9 mouse cellular contexts compared by ENCODE assay signal in the genomic region with DNA sequence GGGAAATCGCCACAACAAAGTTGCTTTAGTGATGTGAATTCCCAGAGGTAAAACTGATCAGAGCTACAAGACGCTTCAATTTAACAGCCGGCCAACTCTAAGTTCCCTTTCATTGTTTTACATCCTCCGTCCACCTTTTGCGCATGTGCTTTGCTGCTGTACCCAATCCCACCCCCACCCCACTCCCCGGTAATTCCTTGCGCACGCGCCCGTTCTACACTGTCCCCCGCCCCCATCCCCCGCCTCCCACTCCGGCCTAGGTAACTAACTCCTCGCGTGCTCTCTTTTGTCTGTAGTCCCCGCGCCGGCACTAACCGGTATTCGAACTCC. TPM values are rescaled to one million over a fixed set of nuclear protein-coding genes. Genes with fewer than 3 reads are reported as not detected.
DNase-seq lines count a peak whose midpoint lies in the region; ATAC-seq and TF ChIP-seq lines count a peak whose summit lies in the region.
"Had no signal": no experiment of that assay in that cellular context is flagged by ENCODE, and none has a peak within 500 bp of the region (broad histone marks: within the 10 kb centered on the region; RNA-seq: fewer than 3 reads in every experiment).

No protein-coding gene starts in this region.

- H3K4me1 ChIP-seq in lung, postnatal 0 days (ENCODE audit: insufficient read depth, low read depth, low read length) = peaks cover 15% of the 10 kb centered on the region; the same call in 1 of the 2 replicates
- H3K4me1 ChIP-seq in forebrain, embryonic 10.5 days = peaks cover 52% of the 10 kb centered on the region
- peaks cover 31% of the 10 kb centered on the region for H3K4me1 ChIP-seq in liver, embryonic 11.5 days (replicated peaks; ENCODE audit: control insufficient read depth, insufficient read depth, low read length)
- peaks cover 32% of the 10 kb centered on the region; the same call in 1 of the 2 replicates for H3K4me1 ChIP-seq in stomach, embryonic 14.5 days (ENCODE audit: control insufficient read depth, insufficient read depth, low read length)

- no peak for DNase-seq in lung, postnatal 0 days (ENCODE audit: low spot score)
- no peak for DNase-seq in lung, adult 18-20 months
- DNase-seq in forebrain, embryonic 10.5 days (ENCODE audit: extremely low spot score, low spot score) = no peak
- no peak for DNase-seq in liver, embryonic 11.5 days (ENCODE audit: low spot score)
- DNase-seq in spleen, adult 18-20 months = no peak
- no peak for DNase-seq in layer of hippocampus, adult 8-10 months (ENCODE audit: low spot score in 2 of 2)
- no peak for DNase-seq in retina, embryonic 14.5 days (ENCODE audit: low spot score)

- H3K4me3 ChIP-seq in lung, postnatal 0 days (ENCODE audit: low read depth, low read length) = peak overlapping the region; percentile 71
- peak overlapping the region; percentile 71 for H3K4me3 ChIP-seq in forebrain, embryonic 10.5 days
- H3K4me3 ChIP-seq in liver, embryonic 11.5 days (ENCODE audit: low read depth, low read length) = peak overlapping the region; percentile 63
- peak overlapping the region; percentile 53 for H3K4me3 ChIP-seq in stomach, embryonic 14.5 days (ENCODE audit: low read depth, low read length)

- 1% methylated on average over 20 of the region's 20 CpGs for WGBS in lung, postnatal 0 days
- WGBS in forebrain, embryonic 10.5 days = under 1% methylated on average over 20 of the region's 20 CpGs
- WGBS in liver, embryonic 11.5 days = under 1% methylated on average over 20 of the region's 20 CpGs
- under 1% methylated on average over 20 of the region's 20 CpGs for WGBS in stomach, embryonic 14.5 days

- no peaks in the 10 kb centered on the region for H3K36me3 ChIP-seq in lung, postnatal 0 days (ENCODE audit: insufficient read depth, low read length)
- peaks cover 40% of the 10 kb centered on the region for H3K36me3 ChIP-seq in forebrain, embryonic 10.5 days (replicated peaks)
- H3K36me3 ChIP-seq in liver, embryonic 11.5 days (ENCODE audit: control insufficient read depth, insufficient read depth, low read length) = peaks cover 26% of the 10 kb centered on the region
- peaks cover 26% of the 10 kb centered on the region for H3K36me3 ChIP-seq in stomach, embryonic 14.5 days (ENCODE audit: control insufficient read depth, insufficient read depth, low read length)

- no peaks in the 10 kb centered on the region for H3K27me3 ChIP-seq in lung, postnatal 0 days (replicated peaks; ENCODE audit: insufficient read depth, low read length)
- no peaks in the 10 kb centered on the region for H3K27me3 ChIP-seq in forebrain, embryonic 10.5 days (ENCODE audit: poor library complexity, severe bottlenecking)
- no peaks in the 10 kb centered on the region for H3K27me3 ChIP-seq in liver, embryonic 11.5 days (replicated peaks; ENCODE audit: control insufficient read depth, insufficient read depth, low read length)
- no peaks in the 10 kb centered on the region for H3K27me3 ChIP-seq in stomach, embryonic 14.5 days (ENCODE audit: control insufficient read depth, insufficient read depth, low read length)

- H3K9me3 ChIP-seq in lung, postnatal 0 days (ENCODE audit: low read length) = no peaks in the 10 kb centered on the region
- H3K9me3 ChIP-seq in forebrain, embryonic 10.5 days = no peaks in the 10 kb centered on the region
- no peaks in the 10 kb centered on the region for H3K9me3 ChIP-seq in liver, embryonic 11.5 days (ENCODE audit: control insufficient read depth, low read length)
- no peaks in the 10 kb centered on the region for H3K9me3 ChIP-seq in stomach, embryonic 14.5 days (ENCODE audit: control insufficient read depth, low read depth, low read length)

- ATAC-seq in lung, postnatal 0 days = no peak
- ATAC-seq in liver, embryonic 11.5 days (replicated peaks; ENCODE audit: low FRiP score) = peak; percentile 37
- ATAC-seq in stomach, embryonic 14.5 days (ENCODE audit: insufficient number of reproducible peaks, insufficient read depth, low FRiP score, low read depth) = peak; percentile 25

- H3K4me2 ChIP-seq in lung, postnatal 0 days (replicated peaks; ENCODE audit: low read depth, low read length) = peak overlapping the region; percentile 87
- H3K4me2 ChIP-seq in liver, embryonic 11.5 days = peak overlapping the region; percentile 98
- H3K4me2 ChIP-seq in stomach, embryonic 14.5 days (replicated peaks; ENCODE audit: low read depth, low read length) = peak overlapping the region; percentile 67

- H3K9ac ChIP-seq in lung, postnatal 0 days (replicated peaks; ENCODE audit: low read depth) = no peak overlapping the region
- H3K9ac ChIP-seq in liver, embryonic 11.5 days (ENCODE audit: low read depth, low read length) = peak overlapping the region; percentile 75
- peak overlapping the region; percentile 34; the same call in 1 of the 2 replicates for H3K9ac ChIP-seq in stomach, embryonic 14.5 days (replicated peaks; ENCODE audit: low read depth, low read length)

- TF ChIP-seq EP300 in lung, postnatal 0 days (IDR thresholded peaks at IDR 0.05) = no peak

- TF ChIP-seq CTCF in lung, postnatal 0 days (IDR thresholded peaks at IDR 0.05) = no peak

- H3K27ac ChIP-seq in lung, postnatal 0 days (ENCODE audit: low read length) = peak overlapping the region; percentile 38; the same call in 1 of the 2 replicates
- peak overlapping the region; percentile 93 for H3K27ac ChIP-seq in forebrain, embryonic 10.5 days
- peak overlapping the region; percentile 95 for H3K27ac ChIP-seq in liver, embryonic 11.5 days (ENCODE audit: low read depth, low read length)
- H3K27ac ChIP-seq in stomach, embryonic 14.5 days (ENCODE audit: low read length) = peak overlapping the region; percentile 84

RNA-seq across cellular contexts. Expression of gene Cks1b, which starts 0.4 kb away (rescaled TPM):
- polyA plus RNA-seq in lung, postnatal 0 days (2015; fragmentation: Nextera tagmentation; extraction: Ambion mirVana) = 75.5 and 83.0 TPM in 2 replicates
- polyA plus RNA-seq in forebrain, embryonic 10.5 days (2016; fragmentation: Nextera tagmentation; extraction: Ambion mirVana) = 681 and 720 TPM in 2 replicates
- polyA plus RNA-seq in liver, embryonic 11.5 days (2014; fragmentation: Nextera tagmentation; extraction: Ambion mirVana) = 498 and 502 TPM in 2 replicates
- 470 and 503 TPM in 2 replicates for polyA plus RNA-seq in stomach, embryonic 14.5 days (2014; fragmentation: Nextera tagmentation; extraction: Ambion mirVana)
- total RNA-seq in layer of hippocampus, adult 8-10 months (2022) = 1 to 10 TPM; 1.6 to 4.7 (median 2.5) TPM

RNA-seq across cellular contexts. Expression of gene Shc1, which starts 0.4 kb away (rescaled TPM):
- polyA plus RNA-seq in lung, postnatal 0 days (2015; fragmentation: Nextera tagmentation; extraction: Ambion mirVana) = 52.6 and 55.7 TPM in 2 replicates
- polyA plus RNA-seq in forebrain, embryonic 10.5 days (2016; fragmentation: Nextera tagmentation; extraction: Ambion mirVana) = 49.4 and 53.2 TPM in 2 replicates
- polyA plus RNA-seq in liver, embryonic 11.5 days (2014; fragmentation: Nextera tagmentation; extraction: Ambion mirVana) = 72.8 and 75.6 TPM in 2 replicates
- polyA plus RNA-seq in stomach, embryonic 14.5 days (2014; fragmentation: Nextera tagmentation; extraction: Ambion mirVana) = 68.7 and 73.2 TPM in 2 replicates
- total RNA-seq in layer of hippocampus, adult 8-10 months (2022) = 10 to 100 TPM; 16.4 to 22.3 (median 19.9) TPM

RNA-seq across cellular contexts. Expression of gene Flad1, which starts 6.1 kb away (rescaled TPM):
- polyA plus RNA-seq in lung, postnatal 0 days (2015; fragmentation: Nextera tagmentation; extraction: Ambion mirVana) = 17.9 and 18.2 TPM in 2 replicates
- 27.0 and 29.8 TPM in 2 replicates for polyA plus RNA-seq in forebrain, embryonic 10.5 days (2016; fragmentation: Nextera tagmentation; extraction: Ambion mirVana)
- polyA plus RNA-seq in liver, embryonic 11.5 days (2014; fragmentation: Nextera tagmentation; extraction: Ambion mirVana) = 34.3 and 37.8 TPM in 2 replicates
- polyA plus RNA-seq in stomach, embryonic 14.5 days (2014; fragmentation: Nextera tagmentation; extraction: Ambion mirVana) = 22.3 and 24.5 TPM in 2 replicates
- 10 to 100 TPM; 35.8 to 37.8 (median 37.1) TPM for total RNA-seq in layer of hippocampus, adult 8-10 months (2022)

RNA-seq across cellular contexts. Expression of gene Pygo2, which starts 12.2 kb away (rescaled TPM):
- polyA plus RNA-seq in lung, postnatal 0 days (2015; fragmentation: Nextera tagmentation; extraction: Ambion mirVana) = 19.4 and 20.7 TPM in 2 replicates
- 34.9 and 40.9 TPM in 2 replicates for polyA plus RNA-seq in forebrain, embryonic 10.5 days (2016; fragmentation: Nextera tagmentation; extraction: Ambion mirVana)
- polyA plus RNA-seq in liver, embryonic 11.5 days (2014; fragmentation: Nextera tagmentation; extraction: Ambion mirVana) = 35.5 and 37.7 TPM in 2 replicates
- 39.7 and 49.2 TPM in 2 replicates for polyA plus RNA-seq in stomach, embryonic 14.5 days (2014; fragmentation: Nextera tagmentation; extraction: Ambion mirVana)
- 10 to 100 TPM; 49.4 to 61.0 (median 53.9) TPM for total RNA-seq in layer of hippocampus, adult 8-10 months (2022)

RNA-seq across cellular contexts. Expression of gene Lenep, which starts 15.2 kb away (rescaled TPM):
- not detected in 2 replicates for polyA plus RNA-seq in lung, postnatal 0 days (2015; fragmentation: Nextera tagmentation; extraction: Ambion mirVana)
- polyA plus RNA-seq in forebrain, embryonic 10.5 days (2016; fragmentation: Nextera tagmentation; extraction: Ambion mirVana) = 0.15 and 0.23 TPM in 2 replicates
- polyA plus RNA-seq in liver, embryonic 11.5 days (2014; fragmentation: Nextera tagmentation; extraction: Ambion mirVana) = not detected in 2 replicates
- 0.55 TPM in 1 of 2 replicates, not detected in the other for polyA plus RNA-seq in stomach, embryonic 14.5 days (2014; fragmentation: Nextera tagmentation; extraction: Ambion mirVana)
- total RNA-seq in layer of hippocampus, adult 8-10 months (2022) = 1 to 10 TPM; 1.9 to 7.1 (median 4.3) TPM
- polyA plus RNA-seq: gonadal fat pad, adult 2 months had no signal

Comparison
In these comparisons a context has a peak if more than half of its experiments do, and no peak if none do; other contexts are left out.
1. H3K27ac ChIP-seq: peak in every context shown above with its lines; median percentile 95 in liver, embryonic 11.5 days; 93 in forebrain, embryonic 10.5 days; 84 in stomach, embryonic 14.5 days; 38 in lung, postnatal 0 days.